Mouse (Mus musculus): ENCODE results near the gene Tubgcp3. TPM values are rescaled to one million over a fixed set of nuclear protein-coding genes. Genes with fewer than 3 reads are reported as not detected.
"Not testable (repeated sequence)": the region's sequence is repeated elsewhere in the genome, so short reads cannot be mapped to it uniquely, and the experiment has no call there.

Gene Tubgcp3
- polyA plus RNA-seq, 1 experiment from 2014 or later, result 52.7 TPM

DNA sequence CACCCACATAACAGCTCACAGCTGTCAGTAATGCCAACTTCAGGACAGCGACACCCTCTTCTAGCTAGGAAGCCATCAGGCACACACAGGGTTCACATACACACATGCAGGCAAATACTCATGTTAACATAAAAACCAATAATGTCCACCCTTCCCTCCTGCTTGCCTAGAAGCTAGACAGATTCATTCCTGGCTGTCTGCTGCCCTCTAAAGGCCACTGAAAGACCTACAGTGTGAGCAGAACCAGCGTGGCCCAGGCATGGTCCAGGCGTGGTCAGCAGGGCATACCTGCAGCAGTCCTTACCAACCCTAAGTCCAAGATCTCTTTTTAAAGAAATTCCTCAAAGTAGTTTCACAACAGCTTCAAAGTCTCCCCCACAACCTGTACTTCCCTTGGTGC, 43.0 kb downstream of the Tubgcp3 start:
- peaks cover 93% of the 10 kb centered on the region for H3K36me3 ChIP-seq
- no peak overlapping the region for H3K27ac ChIP-seq (replicated peaks)
- no peaks in the 10 kb centered on the region for H3K9me3 ChIP-seq (replicated peaks)
- no peaks in the 10 kb centered on the region for H3K27me3 ChIP-seq (ENCODE audit: low read depth, poor library complexity, severe bottlenecking)
- H3K4me1 ChIP-seq, result no peaks in the 10 kb centered on the region
- 40% methylated on average over 3 of the region's 3 CpGs for WGBS
- H3K4me3 ChIP-seq, result no peak overlapping the region
- DNase-seq (ENCODE audit: low spot score), result peak; percentile 44

DNA sequence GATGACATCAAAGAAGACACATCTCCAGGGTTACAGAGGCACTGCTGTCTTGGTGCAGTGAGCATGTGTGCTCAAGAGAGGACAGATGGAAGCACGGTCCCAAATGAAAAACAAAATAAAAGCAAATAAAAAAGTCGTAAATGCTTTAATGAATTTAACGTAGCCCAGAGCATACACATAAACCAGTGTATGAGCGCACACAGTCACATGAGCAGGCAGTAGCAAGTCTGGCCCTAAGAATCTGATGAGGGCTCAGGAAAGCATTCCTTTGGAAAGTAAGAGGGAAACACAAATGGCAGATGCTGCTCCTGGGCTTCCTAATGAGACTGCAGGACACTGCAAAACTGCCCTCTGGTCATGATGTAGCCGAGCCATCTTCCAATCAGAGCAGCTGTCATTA, 46.2 kb downstream of the Tubgcp3 start:
- Histone ChIP-seq H3K4me1 (no peaks in the 10 kb centered on the region), H3K36me3 (peaks cover 95% of the 10 kb centered on the region), H3K9me3 (replicated peaks) (no peaks in the 10 kb centered on the region; the same call in 1 of the 2 replicates), H3K4me3 (no peak overlapping the region), H3K27me3 (ENCODE audit: low read depth, poor library complexity, severe bottlenecking) (no peaks in the 10 kb centered on the region), H3K27ac (replicated peaks) (no peak overlapping the region)
- DNase-seq (ENCODE audit: low spot score), result no peak
- 85% methylated on average over 5 of the region's 5 CpGs for WGBS

DNA sequence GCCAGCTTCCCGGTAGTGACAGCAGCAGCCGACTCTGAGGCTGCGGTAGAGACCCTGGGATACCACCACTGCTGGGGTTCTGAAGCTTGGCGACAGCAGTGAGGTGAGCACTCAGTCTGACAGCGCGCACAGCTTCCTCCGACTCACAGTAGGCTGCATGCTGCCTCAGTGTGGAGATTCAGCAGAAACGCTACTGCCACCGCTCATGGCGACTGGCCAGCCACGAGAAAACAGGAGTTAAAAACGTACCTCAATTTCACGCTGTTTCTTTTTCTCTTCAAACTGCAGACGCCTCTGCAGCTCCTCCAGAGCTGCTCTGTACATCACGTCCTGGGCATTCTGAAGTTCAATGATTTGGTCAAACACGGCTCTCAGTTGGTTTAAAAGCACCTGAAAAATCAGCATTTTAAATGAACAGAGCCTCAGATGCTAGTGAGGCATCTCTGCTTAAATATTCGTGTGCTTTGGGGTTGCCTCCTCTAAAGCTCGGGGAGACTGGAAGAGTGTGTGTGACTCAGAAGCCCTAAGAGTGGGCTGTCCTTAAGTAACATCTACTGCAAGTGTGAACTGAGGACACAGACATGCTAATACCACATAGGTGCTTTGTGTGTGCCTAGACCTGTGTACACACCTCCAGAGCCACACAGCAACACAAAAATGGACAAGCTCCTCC, 50.4 kb downstream of the Tubgcp3 start:
- Histone ChIP-seq H3K4me3 (no peak overlapping the region), H3K36me3 (peaks cover 87% of the 10 kb centered on the region), H3K4me1 (no peaks in the 10 kb centered on the region), H3K27ac (replicated peaks) (no peak overlapping the region), H3K9me3 (replicated peaks) (no peaks in the 10 kb centered on the region; the same call in 1 of the 2 replicates), H3K27me3 (ENCODE audit: low read depth, poor library complexity, severe bottlenecking) (no peaks in the 10 kb centered on the region)
- 92% methylated on average over 18 of the region's 18 CpGs for WGBS
- DNase-seq (ENCODE audit: low spot score), result no peak

DNA sequence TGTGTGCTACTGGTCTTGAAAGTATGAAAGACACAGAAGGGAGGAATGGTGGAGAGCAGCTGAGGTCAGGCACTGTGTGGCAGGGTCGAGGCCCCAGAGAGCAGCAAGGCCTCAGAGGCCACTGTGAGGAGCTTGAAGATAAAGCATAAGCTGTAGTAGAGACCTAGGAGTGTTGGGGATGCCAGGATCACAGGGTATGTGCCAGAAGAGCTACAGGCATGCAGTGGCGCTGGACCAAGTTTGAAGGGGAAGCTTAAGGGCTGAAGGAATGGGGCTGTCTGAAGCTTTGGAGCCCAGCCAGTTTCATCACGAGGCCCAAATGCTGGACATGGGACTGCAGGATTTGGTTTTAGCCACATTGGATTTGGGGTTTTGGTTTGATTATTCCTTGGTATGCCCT, 54.7 kb downstream of the Tubgcp3 start:
- not testable (repeated sequence) for H3K9me3 ChIP-seq (replicated peaks); H3K27ac ChIP-seq (replicated peaks); H3K4me1 ChIP-seq; H3K4me3 ChIP-seq; H3K27me3 ChIP-seq (ENCODE audit: low read depth, poor library complexity, severe bottlenecking); DNase-seq (ENCODE audit: low spot score)
- 93% methylated on average over 3 of the region's 3 CpGs for WGBS
- H3K36me3 ChIP-seq, result peaks cover 76% of the 10 kb centered on the region

DNA sequence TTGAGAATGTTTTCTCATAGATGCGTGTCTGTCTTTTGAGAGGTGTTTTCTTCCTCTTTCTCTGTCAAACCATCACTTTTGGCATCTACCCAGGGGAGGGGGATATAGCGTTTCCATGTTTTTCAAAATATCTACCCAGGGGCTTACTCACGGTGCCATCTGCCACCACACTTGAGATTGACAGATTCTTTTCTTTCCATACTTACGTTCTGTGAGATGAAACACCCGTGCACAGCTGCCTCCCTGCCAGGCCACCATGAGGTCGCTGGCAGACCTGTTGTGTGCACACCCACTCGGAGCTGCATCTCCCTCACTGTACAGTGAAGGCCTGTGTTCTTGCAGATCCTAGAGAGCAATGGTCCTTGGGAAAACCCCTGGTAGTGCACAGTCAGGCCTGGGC, 58.8 kb downstream of the Tubgcp3 start:
- no peak overlapping the region for H3K27ac ChIP-seq (replicated peaks)
- H3K9me3 ChIP-seq (replicated peaks), result no peaks in the 10 kb centered on the region
- H3K36me3 ChIP-seq, result peaks cover 40% of the 10 kb centered on the region
- DNase-seq (ENCODE audit: low spot score), result no peak
- WGBS, result 92% methylated on average over 7 of the region's 7 CpGs
- H3K27me3 ChIP-seq (ENCODE audit: low read depth, poor library complexity, severe bottlenecking), result peaks cover 28% of the 10 kb centered on the region
- H3K4me3 ChIP-seq, result no peak overlapping the region
- H3K4me1 ChIP-seq, result peaks cover 19% of the 10 kb centered on the region

DNA sequence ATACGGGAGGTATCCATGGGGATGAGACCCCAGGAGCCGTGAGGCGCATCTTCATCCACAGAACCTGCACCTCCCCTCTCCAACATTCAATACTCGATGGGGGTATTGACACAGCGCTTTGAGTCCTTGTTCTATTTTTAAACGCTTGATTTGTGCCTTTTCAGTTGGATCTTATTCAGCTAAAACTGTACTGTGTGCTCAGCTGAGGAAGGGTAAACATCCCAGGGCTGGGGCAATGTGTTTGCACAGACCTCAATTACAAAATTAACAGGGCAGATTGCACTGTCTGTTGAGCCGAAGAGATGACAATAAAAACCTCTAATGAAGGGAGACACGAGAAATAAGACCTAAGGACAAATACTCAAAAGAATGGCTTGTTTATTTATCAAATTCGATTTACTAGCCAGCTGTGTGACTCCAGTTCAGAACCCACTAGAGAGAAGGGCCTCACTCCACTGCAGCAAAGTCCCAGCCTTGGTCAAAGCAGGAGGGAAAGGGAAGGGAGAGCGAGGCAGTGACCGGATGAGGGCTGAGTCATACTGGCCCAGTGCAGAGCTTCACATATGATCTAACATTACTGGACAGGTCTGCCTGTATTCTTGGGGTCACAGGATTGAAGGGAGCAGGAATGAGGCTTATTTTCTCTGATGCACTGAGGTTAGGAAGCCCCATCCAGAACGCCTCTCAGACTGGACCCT, 62.1 kb downstream of the Tubgcp3 start:
- Histone ChIP-seq H3K27me3 (ENCODE audit: low read depth, poor library complexity, severe bottlenecking) (peaks cover 50% of the 10 kb centered on the region), H3K36me3 (peaks cover 15% of the 10 kb centered on the region), H3K4me1 (peaks cover 19% of the 10 kb centered on the region), H3K4me3 (no peak overlapping the region), H3K27ac (replicated peaks) (no peak overlapping the region), H3K9me3 (replicated peaks) (no peaks in the 10 kb centered on the region)
- DNase-seq (ENCODE audit: low spot score), result no peak
- WGBS, result 64% methylated on average over 12 of the region's 12 CpGs

DNA sequence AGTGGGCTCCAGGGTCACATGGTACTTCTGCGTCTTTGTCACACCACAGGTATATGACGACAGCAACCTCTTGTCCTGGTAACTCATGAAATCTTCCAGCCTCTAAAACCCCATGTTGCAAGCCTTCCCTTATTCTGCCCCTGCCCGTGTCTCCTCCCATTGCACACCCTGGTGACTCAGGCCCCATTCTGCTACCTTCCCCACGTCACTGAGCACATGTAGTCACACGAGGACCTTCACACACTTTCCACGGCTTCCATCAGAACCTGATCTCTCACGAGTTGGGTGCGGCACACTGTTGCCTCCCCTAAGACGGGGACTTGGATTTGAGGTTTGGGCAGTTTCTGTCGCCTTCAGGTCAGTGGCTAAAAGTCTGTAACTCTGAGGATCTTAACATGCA, 63.2 kb downstream of the Tubgcp3 start:
- no peak overlapping the region for H3K4me3 ChIP-seq
- H3K9me3 ChIP-seq (replicated peaks), result no peaks in the 10 kb centered on the region
- peaks cover 60% of the 10 kb centered on the region for H3K27me3 ChIP-seq (ENCODE audit: low read depth, poor library complexity, severe bottlenecking)
- WGBS, result 82% methylated on average over 10 of the region's 10 CpGs
- H3K4me1 ChIP-seq, result peaks cover 19% of the 10 kb centered on the region
- no peak overlapping the region for H3K27ac ChIP-seq (replicated peaks)
- peaks cover 6% of the 10 kb centered on the region for H3K36me3 ChIP-seq
- no peak for DNase-seq (ENCODE audit: low spot score)

DNA sequence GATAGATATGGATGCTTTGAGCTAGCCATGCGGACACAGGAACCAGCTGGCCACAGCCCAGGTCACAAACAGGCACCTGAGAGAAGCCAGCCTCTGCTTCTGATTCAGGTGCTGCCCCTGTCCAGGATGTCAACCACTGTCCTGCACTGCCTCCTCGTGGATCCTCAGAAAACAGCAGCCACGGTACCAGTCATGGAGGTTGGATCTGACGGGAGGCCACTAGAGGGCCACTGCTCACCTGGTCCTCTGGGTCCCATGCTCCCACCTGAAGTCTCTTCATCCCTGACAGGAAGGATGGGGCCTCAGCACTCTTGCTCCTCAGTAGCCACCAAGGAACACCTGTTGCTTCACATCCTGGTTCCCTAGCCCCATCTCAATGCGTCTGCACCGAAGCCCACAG, 64.8 kb downstream of the Tubgcp3 start:
- Histone ChIP-seq H3K4me1 (peaks cover 19% of the 10 kb centered on the region), H3K27ac (replicated peaks) (no peak overlapping the region), H3K36me3 (no peaks in the 10 kb centered on the region), H3K9me3 (replicated peaks) (no peaks in the 10 kb centered on the region), H3K27me3 (ENCODE audit: low read depth, poor library complexity, severe bottlenecking) (peaks cover 50% of the 10 kb centered on the region), H3K4me3 (no peak overlapping the region)
- 20% methylated on average over 6 of the region's 6 CpGs for WGBS
- DNase-seq (ENCODE audit: low spot score), result peak; percentile 76

DNA sequence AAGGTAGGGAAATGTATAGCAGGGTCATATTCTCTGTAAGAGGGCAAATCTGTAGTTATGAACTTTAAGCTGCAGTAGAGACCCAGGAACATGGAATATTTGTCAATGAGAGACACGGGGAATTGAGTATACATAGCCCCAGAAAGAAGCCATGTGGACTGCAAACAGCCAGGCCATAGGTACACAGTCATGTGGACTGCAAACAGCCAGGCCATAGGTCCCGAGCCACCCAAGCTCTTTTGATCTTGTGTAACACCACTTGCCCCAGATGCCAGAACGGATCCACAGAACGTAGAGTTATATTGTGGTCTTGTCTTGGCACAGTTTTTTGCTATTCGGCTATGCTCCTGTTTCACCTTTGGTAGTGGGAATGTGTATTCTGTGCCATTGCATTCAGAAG, 88.3 kb downstream of the Tubgcp3 start:
- WGBS, result 93% methylated on average over 5 of the region's 5 CpGs
- no peak for DNase-seq (ENCODE audit: low spot score)
- Histone ChIP-seq H3K27me3 (ENCODE audit: low read depth, poor library complexity, severe bottlenecking) (peaks cover 4% of the 10 kb centered on the region), H3K4me1 (no peaks in the 10 kb centered on the region), H3K27ac (replicated peaks) (no peak overlapping the region), H3K9me3 (replicated peaks) (no peaks in the 10 kb centered on the region), H3K36me3 (no peaks in the 10 kb centered on the region), H3K4me3 (no peak overlapping the region)

DNA sequence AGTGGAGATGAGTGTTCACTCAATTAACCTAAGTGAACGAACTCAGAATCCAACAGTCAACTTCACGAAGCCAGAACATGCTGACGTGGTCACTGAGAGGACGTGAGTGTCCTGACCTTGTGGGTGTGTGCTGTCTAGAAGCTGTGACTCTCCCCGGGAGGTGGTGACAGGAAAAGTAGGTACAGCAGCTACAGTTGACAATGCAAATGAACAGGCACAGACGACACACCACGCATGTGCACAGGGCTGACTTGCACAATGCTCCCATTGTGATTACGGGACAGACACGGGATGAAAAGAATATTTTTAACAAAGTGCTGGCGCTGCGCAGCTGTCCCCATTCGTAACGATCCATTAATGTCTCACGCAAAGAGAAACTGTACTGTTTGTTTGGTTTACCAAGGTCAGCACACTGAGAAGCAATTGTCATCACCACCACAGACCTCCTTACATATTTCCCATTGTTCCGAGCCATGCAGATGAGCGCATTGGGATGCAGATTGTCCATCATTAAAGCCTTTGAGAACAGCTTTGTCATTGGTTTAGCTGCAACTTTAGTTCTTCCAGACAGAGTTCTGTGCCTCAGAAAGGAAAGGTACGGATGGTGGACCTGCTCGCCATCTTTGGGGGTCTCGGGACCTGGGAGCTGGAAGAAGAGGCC, 92.6 kb downstream of the Tubgcp3 start:
- WGBS, result 91% methylated on average over 19 of the region's 19 CpGs
- peaks cover 13% of the 10 kb centered on the region for H3K4me1 ChIP-seq
- DNase-seq (ENCODE audit: low spot score), result not testable (repeated sequence)

DNA sequence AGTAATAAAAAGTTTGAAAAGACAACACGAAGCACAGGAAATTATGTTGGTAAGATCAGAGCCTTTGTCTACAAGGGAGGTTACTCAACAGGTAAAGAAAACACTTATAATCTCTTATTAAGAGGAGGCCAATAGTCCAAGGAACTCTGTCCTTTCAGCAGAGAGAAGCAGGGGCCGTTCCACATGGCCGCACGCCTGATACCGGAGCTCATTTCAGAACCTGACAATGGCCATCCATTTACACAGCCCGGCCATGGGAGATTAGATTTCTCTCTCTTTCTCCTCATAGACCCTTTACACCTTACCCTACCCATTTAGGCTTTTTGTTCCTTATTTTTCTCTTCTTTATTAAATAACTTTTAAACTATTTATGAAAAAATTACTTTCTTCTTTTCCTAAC, 95.3 kb downstream of the Tubgcp3 start:
- Histone ChIP-seq H3K36me3 (no peaks in the 10 kb centered on the region), H3K27ac (replicated peaks) (no peak overlapping the region), H3K27me3 (ENCODE audit: low read depth, poor library complexity, severe bottlenecking) (peaks cover 38% of the 10 kb centered on the region), H3K4me1 (peaks cover 13% of the 10 kb centered on the region), H3K9me3 (replicated peaks) (no peaks in the 10 kb centered on the region), H3K4me3 (no peak overlapping the region)
- WGBS, result 35% methylated on average over 6 of the region's 6 CpGs
- no peak for DNase-seq (ENCODE audit: low spot score)

More for the DNA sequence above, 92.6 kb downstream of the Tubgcp3 start:
- H3K27ac ChIP-seq (replicated peaks); H3K9me3 ChIP-seq (replicated peaks); H3K4me3 ChIP-seq; H3K36me3 ChIP-seq: not testable (repeated sequence)
- H3K27me3 ChIP-seq (ENCODE audit: low read depth, poor library complexity, severe bottlenecking), result peaks cover 18% of the 10 kb centered on the region

DNA sequence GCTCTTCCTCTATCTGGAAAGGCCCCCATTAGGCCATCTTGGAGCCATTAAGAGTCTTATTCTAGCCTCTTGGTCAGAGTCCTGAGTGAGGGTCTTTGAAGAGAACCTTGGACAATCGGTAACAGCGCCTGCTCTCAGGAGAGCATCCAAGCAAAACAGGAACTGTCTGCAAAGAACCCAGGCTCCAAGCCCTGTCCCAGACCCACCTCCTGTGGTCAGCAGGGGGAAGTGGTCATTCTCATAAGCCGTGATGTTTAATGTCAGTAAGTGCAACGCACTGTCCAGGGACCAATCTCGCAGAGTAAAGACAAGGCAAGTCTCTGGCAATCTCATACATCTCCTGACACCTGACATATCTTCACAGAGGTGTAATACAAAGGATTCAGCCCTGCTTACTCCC, 96.0 kb downstream of the Tubgcp3 start:
- 60% methylated on average over 5 of the region's 5 CpGs for WGBS

More for the DNA sequence above, 96.0 kb downstream of the Tubgcp3 start:
- no peak for DNase-seq (ENCODE audit: low spot score)
- no peak overlapping the region for H3K4me3 ChIP-seq
- no peaks in the 10 kb centered on the region for H3K36me3 ChIP-seq
- no peak overlapping the region for H3K27ac ChIP-seq (replicated peaks)
- peaks cover 13% of the 10 kb centered on the region for H3K4me1 ChIP-seq
- H3K27me3 ChIP-seq (ENCODE audit: low read depth, poor library complexity, severe bottlenecking), result peaks cover 38% of the 10 kb centered on the region
- no peaks in the 10 kb centered on the region for H3K9me3 ChIP-seq (replicated peaks)

Measured in midbrain, embryonic 10.5 days (tissue).